Mouse (Mus musculus): ENCODE results near the gene Fxyd3. TPM values are rescaled to one million over a fixed set of nuclear protein-coding genes. Genes with fewer than 3 reads are reported as not detected.

Fxyd3 gene
- total and polyA plus RNA-seq, 3 experiments = not detected

GRCm38 (mm10) chr7:31077885-31078445 is 1.5 kb upstream of the Fxyd3 start:
- no peak overlapping the region for H3K4me3 ChIP-seq (ENCODE audit: control insufficient read depth in 1 of 2, insufficient read depth in 1 of 2, low read depth in 2 of 2, low read length in 2 of 2)
- H3K4me1 ChIP-seq (ENCODE audit: control insufficient read depth in 1 of 2, insufficient read depth in 2 of 2, low read length in 2 of 2) = no peaks in the 10 kb centered on the region
- no peaks in the 10 kb centered on the region for H3K9me3 ChIP-seq (replicated peaks; ENCODE audit: insufficient read depth, low read length)
- TF ChIP-seq JUND (IDR thresholded peaks at IDR 0.05; ENCODE audit: low read depth, low read length) (no peak), BHLHE40 (IDR thresholded peaks at IDR 0.05; ENCODE audit: borderline replicate concordance, low read depth, low read length) (no peak), UBTF (IDR thresholded peaks at IDR 0.05; ENCODE audit: borderline replicate concordance, insufficient read depth, low read depth, low read length) (no peak), E2F4 (IDR thresholded peaks at IDR 0.05; ENCODE audit: borderline replicate concordance, low read depth, low read length) (no peak), USF2 (IDR thresholded peaks at IDR 0.05; ENCODE audit: borderline replicate concordance in 1 of 2, insufficient read depth in 1 of 2, low read depth in 1 of 2, low read length in 2 of 2) (no peak), ETS1 (IDR thresholded peaks at IDR 0.05; ENCODE audit: low read depth, low read length) (no peak), ZC3H11A (IDR thresholded peaks at IDR 0.05; ENCODE audit: low read depth, low read length) (peak; percentile 43), MYC (IDR thresholded peaks at IDR 0.05; ENCODE audit: low read depth, low read length) (no peak), KAT2A (conservative IDR thresholded peaks at IDR 0.05; ENCODE audit: low read depth, low read length) (no peak), MYB (IDR thresholded peaks at IDR 0.05; ENCODE audit: low read depth, low read length) (no peak), ZMIZ1 (IDR thresholded peaks at IDR 0.05; ENCODE audit: low read depth, low read length) (no peak), TAL1 (IDR thresholded peaks at IDR 0.05; ENCODE audit: low read length) (no peak), CTCF (IDR thresholded peaks at IDR 0.05 in 2 of 3, conservative IDR thresholded peaks at IDR 0.05 in 1 of 3; ENCODE audit: control insufficient read depth in 1 of 3, insufficient read depth in 1 of 3, low read depth in 2 of 3, low read length in 3 of 3, poor library complexity in 1 of 3, severe bottlenecking in 1 of 3) (peak; percentile 47 to 70 (median 54)), SMC3 (IDR thresholded peaks at IDR 0.05; ENCODE audit: low read depth, low read length) (peak; percentile 50), SIN3A (IDR thresholded peaks at IDR 0.05; ENCODE audit: low read length) (no peak), HCFC1 (IDR thresholded peaks at IDR 0.05; ENCODE audit: low read depth, low read length) (no peak), MAFK (IDR thresholded peaks at IDR 0.05; ENCODE audit: borderline replicate concordance, low read depth, low read length) (no peak), ZKSCAN1 (IDR thresholded peaks at IDR 0.05; ENCODE audit: low read depth, low read length) (no peak), RAD21 (IDR thresholded peaks at IDR 0.05; ENCODE audit: low read depth, low read length) (peak; percentile 64), GABPA (IDR thresholded peaks at IDR 0.05; ENCODE audit: low read depth, low read length) (no peak)
- no peaks in the 10 kb centered on the region for H3K79me2 ChIP-seq (ENCODE audit: control insufficient read depth, insufficient read depth, low read length, poor library complexity)
- H3K27me3 ChIP-seq (ENCODE audit: control insufficient read depth in 1 of 2, insufficient read depth in 2 of 2, low read length in 2 of 2) = peaks cover 3 to 9% of the 10 kb centered on the region in 2 experiments; a peak in 3 of 4 replicates
- no peak overlapping the region for H3K9ac ChIP-seq (ENCODE audit: control insufficient read depth, low read depth, low read length, poor library complexity, severe bottlenecking)
- H3K27ac ChIP-seq (ENCODE audit: control insufficient read depth, low read depth, low read length) = no peak overlapping the region
- peak; percentile 48 for DNase-seq (ENCODE audit: low read depth, low spot score)
- H3K36me3 ChIP-seq (ENCODE audit: control insufficient read depth in 1 of 2, insufficient read depth in 2 of 2, low read length in 2 of 2) = no peaks in the 10 kb centered on the region

GRCm38 (mm10) chr7:31077470-31077869 is 966 bp upstream of the Fxyd3 start:
- peaks cover 3 to 7% of the 10 kb centered on the region in 2 experiments; a peak in 3 of 4 replicates for H3K27me3 ChIP-seq (ENCODE audit: control insufficient read depth in 1 of 2, insufficient read depth in 2 of 2, low read length in 2 of 2)
- no peak overlapping the region for H3K27ac ChIP-seq (ENCODE audit: control insufficient read depth, low read depth, low read length)
- H3K4me3 ChIP-seq (ENCODE audit: control insufficient read depth in 1 of 2, insufficient read depth in 1 of 2, low read depth in 2 of 2, low read length in 2 of 2) = no peak overlapping the region
- H3K36me3 ChIP-seq (ENCODE audit: control insufficient read depth in 1 of 2, insufficient read depth in 2 of 2, low read length in 2 of 2) = no peaks in the 10 kb centered on the region
- no peaks in the 10 kb centered on the region for H3K79me2 ChIP-seq (ENCODE audit: control insufficient read depth, insufficient read depth, low read length, poor library complexity)
- TF ChIP-seq MAFK (IDR thresholded peaks at IDR 0.05; ENCODE audit: borderline replicate concordance, low read depth, low read length) = no peak
- TF ChIP-seq NELFE (IDR thresholded peaks at IDR 0.05; ENCODE audit: low read depth, low read length) = no peak
- TF ChIP-seq GABPA (IDR thresholded peaks at IDR 0.05; ENCODE audit: low read depth, low read length) = no peak
- TF ChIP-seq HCFC1 (IDR thresholded peaks at IDR 0.05; ENCODE audit: low read depth, low read length) = no peak
- H3K9ac ChIP-seq (ENCODE audit: control insufficient read depth, low read depth, low read length, poor library complexity, severe bottlenecking) = no peak overlapping the region
- H3K4me1 ChIP-seq (ENCODE audit: control insufficient read depth in 1 of 2, insufficient read depth in 2 of 2, low read length in 2 of 2) = no peaks in the 10 kb centered on the region
- DNase-seq (ENCODE audit: low read depth, low spot score) = no peak
- no peaks in the 10 kb centered on the region for H3K9me3 ChIP-seq (replicated peaks; ENCODE audit: insufficient read depth, low read length)

Measured in MEL (cell line).